Mouse (Mus musculus) cerebellum, postnatal 4 days (tissue): ENCODE results near the gene Eif4e2.

ENCODE experiments used
- DNase-seq, 2 experiments: peaks; one replicate each; pipeline ENCODE4 v3.0.0; 2022; ENCODE audit warnings: low spot score in 2 of 2, mixed read lengths in 1 of 2

Gene Eif4e2

GRCm38 (mm10) chr1:87213735-87214704 lies at the start of gene Eif4e2:
TSS of gene Eif4e2 (plus strand) at chr1:87213914.
- DNase-seq = peak; percentile 89 to 92

GRCm38 (mm10) chr1:87164164-87164795 lies 49.4 kb upstream of the Eif4e2 start:
- no peak for DNase-seq

GRCm38 (mm10) chr1:87164796-87165184 lies 48.9 kb upstream of the Eif4e2 start:
- no peak for DNase-seq

GRCm38 (mm10) chr1:87170458-87170857 lies 43.3 kb upstream of the Eif4e2 start:
- DNase-seq = no peak

- DNase-seq = no peak
Measured at GRCm38 (mm10) chr1:87171312-87171711, 42.4 kb upstream of the Eif4e2 start.

- DNase-seq = no peak
Measured at GRCm38 (mm10) chr1:87172316-87172715, 41.4 kb upstream of the Eif4e2 start.

- peak in 1 of 2 experiments; percentile 71 for DNase-seq
Measured at GRCm38 (mm10) chr1:87174006-87174955, 39.4 kb upstream of the Eif4e2 start.

- DNase-seq = peak in 1 of 2 experiments; percentile 63
Measured at GRCm38 (mm10) chr1:87175852-87176292, 37.8 kb upstream of the Eif4e2 start.

- DNase-seq = no peak
Measured at GRCm38 (mm10) chr1:87180896-87181295, 32.8 kb upstream of the Eif4e2 start.

GRCm38 (mm10) chr1:87183013-87183412 lies 30.7 kb upstream of the Eif4e2 start, which contains the start of gene Prss56:
TSS of gene Prss56 (plus strand) at chr1:87183313.
- DNase-seq = no peak

GRCm38 (mm10) chr1:87183998-87184750 lies 29.5 kb upstream of the Eif4e2 start:
- no peak for DNase-seq

GRCm38 (mm10) chr1:87184751-87185139 lies 29.0 kb upstream of the Eif4e2 start:
- DNase-seq = peak; percentile 52 to 68

- no peak for DNase-seq
Measured at GRCm38 (mm10) chr1:87185526-87185925, 28.2 kb upstream of the Eif4e2 start.

- DNase-seq = no peak
Measured at GRCm38 (mm10) chr1:87186261-87187036, 27.3 kb upstream of the Eif4e2 start.

- peak; percentile 78 to 81 for DNase-seq
Measured at GRCm38 (mm10) chr1:87187037-87187355, 26.7 kb upstream of the Eif4e2 start.

- DNase-seq = no peak
Measured at GRCm38 (mm10) chr1:87190429-87190828, 23.3 kb upstream of the Eif4e2 start, which contains the start of gene Chrnd. TSS of gene Chrnd (plus strand) at chr1:87190607.

GRCm38 (mm10) chr1:87197296-87197695 lies 16.4 kb upstream of the Eif4e2 start:
- DNase-seq = no peak

- no peak for DNase-seq
Measured at GRCm38 (mm10) chr1:87198119-87199065, 15.3 kb upstream of the Eif4e2 start.

GRCm38 (mm10) chr1:87200811-87201210 lies 12.9 kb upstream of the Eif4e2 start:
- DNase-seq = no peak
